Mouse (Mus musculus): ENCODE results near the gene Slc8a3.

DNA sequence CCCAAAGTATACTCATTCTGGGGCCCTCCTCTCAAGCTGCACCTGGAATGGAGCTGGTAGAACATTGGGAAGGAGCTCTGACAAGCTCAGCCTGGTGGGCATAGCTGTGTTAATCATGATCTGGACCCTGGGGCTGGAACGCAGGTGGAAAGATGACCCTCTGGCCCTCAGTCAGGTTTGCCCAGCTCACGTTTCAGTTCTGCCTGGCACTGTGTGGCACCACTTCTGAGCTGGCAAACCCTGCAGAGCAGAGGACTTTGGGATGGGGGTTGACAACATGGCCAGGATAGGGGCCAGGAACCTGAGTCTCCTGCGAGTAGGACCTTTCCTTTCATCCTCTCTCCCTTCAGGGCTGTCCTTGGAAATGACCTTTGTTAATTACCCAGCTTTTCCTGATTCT is 146.3 kb downstream of the Slc8a3 start:
- TF ChIP-seq POLR2A (IDR thresholded peaks at IDR 0.05; ENCODE audit: low read depth, low read length) (no peak), CTCF (IDR thresholded peaks at IDR 0.05; ENCODE audit: extremely low read depth, insufficient read depth, insufficient read length, insufficient replicate concordance) (no peak)
